Comparison of ENCODE assay signal across 28 mouse cellular contexts in the genomic region with DNA sequence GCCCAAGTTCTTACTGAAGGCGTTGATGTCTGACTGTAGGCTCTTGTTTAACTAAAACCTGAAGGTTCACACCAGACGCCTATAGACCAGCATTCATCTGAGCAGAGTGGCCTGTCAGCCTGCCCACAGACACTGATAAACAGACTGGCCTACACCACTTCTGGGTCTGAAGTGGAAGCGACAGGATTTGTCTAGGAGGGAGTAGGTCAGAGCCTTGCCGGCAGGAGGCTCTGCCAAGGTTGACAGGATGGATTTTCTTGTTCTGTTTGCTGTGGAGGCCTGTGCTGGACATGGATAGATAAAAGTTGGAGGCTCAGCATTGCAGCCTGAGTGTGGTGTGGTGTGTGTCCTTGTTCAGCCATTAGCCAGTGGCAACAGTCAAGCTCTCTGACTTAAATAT. TPM values are rescaled to one million over a fixed set of nuclear protein-coding genes. Genes with fewer than 3 reads are reported as not detected.
DNase-seq lines count a peak whose midpoint lies in the region; ATAC-seq lines count a peak whose summit lies in the region.
"Had no signal": no experiment of that assay in that cellular context is flagged by ENCODE, and none has a peak within 500 bp of the region (broad histone marks: within the 10 kb centered on the region; RNA-seq: fewer than 3 reads in every experiment).

No protein-coding gene starts in this region.

- 0 out of 2 replicates have a peak, but pooled peaks cover 4% of the 10 kb centered on the region for H3K9me3 ChIP-seq in heart, embryonic 14.5 days (ENCODE audit: control insufficient read depth, low read length)
- H3K9me3 ChIP-seq in limb, embryonic 13.5 days, result peaks cover 9% of the 10 kb centered on the region
- H3K9me3 ChIP-seq: embryonic facial prominence, embryonic 12.5 days; kidney, embryonic 15.5 days; lung, embryonic 15.5 days; midbrain, embryonic 13.5 days; neural tube, embryonic 15.5 days had no signal

- 13% methylated on average over 4 of the region's 4 CpGs for whole genome bisulfite sequencing in heart, embryonic 14.5 days
- WGBS in limb, embryonic 13.5 days, result 72% methylated on average over 4 of the region's 4 CpGs

- no peak overlapping the region for H3K4me3 ChIP-seq in heart, embryonic 14.5 days (ENCODE audit: control insufficient read depth in 1 of 2, insufficient read depth in 1 of 2, low read depth in 1 of 2, low read length in 2 of 2)
- no peak overlapping the region for H3K4me3 ChIP-seq in limb, embryonic 13.5 days
- H3K4me3 ChIP-seq: embryonic facial prominence, embryonic 12.5 days; kidney, embryonic 15.5 days; lung, embryonic 15.5 days; megakaryocyte, embryonic 14.5 days; midbrain, embryonic 13.5 days; neural tube, embryonic 15.5 days had no signal

- H3K27me3 ChIP-seq in heart, embryonic 14.5 days (ENCODE audit: control insufficient read depth, insufficient read depth, low read length), result no peaks in the 10 kb centered on the region
- no peaks in the 10 kb centered on the region for H3K27me3 ChIP-seq in limb, embryonic 13.5 days
- H3K27me3 ChIP-seq: embryonic facial prominence, embryonic 12.5 days; kidney, embryonic 15.5 days; lung, embryonic 15.5 days; megakaryocyte, embryonic 14.5 days; midbrain, embryonic 13.5 days; neural tube, embryonic 15.5 days had no signal

- no peaks in the 10 kb centered on the region for H3K36me3 ChIP-seq in heart, embryonic 14.5 days (ENCODE audit: control insufficient read depth, insufficient read depth, low read length)
- H3K36me3 ChIP-seq in limb, embryonic 13.5 days, result no peaks in the 10 kb centered on the region
- H3K36me3 ChIP-seq: embryonic facial prominence, embryonic 12.5 days; G1E; kidney, embryonic 15.5 days; lung, embryonic 15.5 days; midbrain, embryonic 13.5 days; neural tube, embryonic 15.5 days had no signal

- H3K4me1 ChIP-seq in heart, embryonic 14.5 days (ENCODE audit: control insufficient read depth in 2 of 2, insufficient read depth in 2 of 2, low read length in 2 of 2), result peaks cover 10 to 13% of the 10 kb centered on the region in 2 experiments
- peaks cover 30% of the 10 kb centered on the region for H3K4me1 ChIP-seq in limb, embryonic 13.5 days

- DNase-seq in heart, adult 11 months, result peak; percentile 91
- DNase-seq in heart, postnatal 14 days, result no peak
- no peak for DNase-seq in heart, adult 9 months (ENCODE audit: low spot score in 2 of 2)
- DNase-seq in retina, postnatal 1 day, result peak; percentile 16
- no peak for DNase-seq in retina, embryonic 14.5 days (ENCODE audit: low spot score)
- no peak for DNase-seq in thymus, postnatal 10 days (ENCODE audit: low spot score in 2 of 2)
- DNase-seq: adrenal gland, adult 8-10 months; cerebellum, adult 9-10 months; cerebellum, postnatal 36 days; gastrocnemius, postnatal 14 days; kidney, adult 18-20 months; kidney, postnatal 25 days; lung, postnatal 4 days; right cerebral cortex, adult 18-20 months; spleen, adult 18-20 months; thymus, postnatal 36 days had no signal

- intact Hi-C loops in heart, postnatal 14 days (cut with DNase I), result no loop called here

- ATAC-seq in heart, embryonic 14.5 days (ENCODE audit: insufficient number of reproducible peaks, insufficient read depth, low FRiP score, low read depth), result peak; percentile 34; the same call in 1 of the 2 replicates
- ATAC-seq in limb, embryonic 13.5 days (ENCODE audit: low FRiP score, low read depth), result no peak
- ATAC-seq: forebrain, embryonic 14.5 days; hindbrain, embryonic 16.5 days; midbrain, embryonic 13.5 days had no signal

- no peak overlapping the region for H3K9ac ChIP-seq in heart, embryonic 14.5 days (ENCODE audit: low read length)
- H3K9ac ChIP-seq in limb, embryonic 13.5 days, result no peak overlapping the region
- H3K9ac ChIP-seq: embryonic facial prominence, embryonic 12.5 days; kidney, embryonic 15.5 days; liver, embryonic 14.5 days; lung, embryonic 15.5 days; midbrain, embryonic 13.5 days; neural tube, embryonic 15.5 days had no signal

- peak overlapping the region; percentile 43 to 66 for H3K27ac ChIP-seq in heart, embryonic 14.5 days (replicated peaks in 1 of 2; ENCODE audit: control insufficient read depth in 1 of 2, insufficient read depth in 1 of 2, low read depth in 2 of 2, low read length in 2 of 2)
- 0 out of 2 replicates have a peak overlapping the region, but pooled peaks have one; percentile 15 for H3K27ac ChIP-seq in limb, embryonic 13.5 days
- H3K27ac ChIP-seq: embryonic facial prominence, embryonic 12.5 days; kidney, embryonic 15.5 days; liver, embryonic 14.5 days; lung, embryonic 15.5 days; midbrain, embryonic 13.5 days; neural tube, embryonic 15.5 days had no signal

- no peak overlapping the region for H3K4me2 ChIP-seq in heart, embryonic 14.5 days (ENCODE audit: low read length)
- no peak overlapping the region for H3K4me2 ChIP-seq in limb, embryonic 13.5 days (replicated peaks)
- H3K4me2 ChIP-seq: embryonic facial prominence, embryonic 12.5 days; kidney, embryonic 15.5 days; lung, embryonic 15.5 days; midbrain, embryonic 13.5 days; neural tube, embryonic 15.5 days had no signal

RNA-seq across cellular contexts. Expression of a gene that starts 3.6 kb away (rescaled TPM):
- 1 to 10 TPM; 3.4 to 3.6 TPM for total RNA-seq in heart, postnatal 14 days (2021)
- polyA plus RNA-seq in heart, embryonic 14.5 days (2014; fragmentation: Nextera tagmentation; extraction: Ambion mirVana), result 7.5 and 8.1 TPM in 2 replicates
- 5.7 and 6.3 TPM in 2 replicates for polyA plus RNA-seq in limb, embryonic 13.5 days (2015; fragmentation: Nextera tagmentation; extraction: Ambion mirVana)

Comparison
In these comparisons a context has a peak if more than half of its experiments do, and no peak if none do; other contexts are left out.
1. DNase-seq: peak in heart, adult 11 months (single experiment) and retina, postnatal 1 day (single experiment); none in heart, postnatal 14 days (0 of 2), heart, adult 9 months (0 of 2), retina, embryonic 14.5 days (single experiment) and thymus, postnatal 10 days (0 of 2).